ENCODE assay signal across 10 mouse cellular contexts in genomic region chr19:4216041-4216685, GRCm38 (mm10). TPM values are rescaled to one million over a fixed set of nuclear protein-coding genes. Genes with fewer than 3 reads are reported as not detected.
DNase-seq lines count a peak whose midpoint lies in the region; ATAC-seq lines count a peak whose summit lies in the region.
"Had no signal": no experiment of that assay in that cellular context is flagged by ENCODE, and none has a peak within 500 bp of the region (broad histone marks: within the 10 kb centered on the region; RNA-seq: fewer than 3 reads in every experiment).

No protein-coding gene starts in this region.

- H3K27me3 ChIP-seq in forebrain, embryonic 11.5 days (ENCODE audit: control insufficient read depth, insufficient read depth, low read length), result peaks cover 32% of the 10 kb centered on the region
- H3K27me3 ChIP-seq in forebrain, embryonic 15.5 days, result peaks cover 54% of the 10 kb centered on the region
- peaks cover 60% of the 10 kb centered on the region for H3K27me3 ChIP-seq in heart, embryonic 11.5 days (ENCODE audit: control insufficient read depth, insufficient read depth, low read length)
- peaks cover 80% of the 10 kb centered on the region for H3K27me3 ChIP-seq in midbrain, embryonic 13.5 days

- no peak overlapping the region for H3K9ac ChIP-seq in forebrain, embryonic 11.5 days (ENCODE audit: low read length)
- H3K9ac ChIP-seq in forebrain, embryonic 15.5 days (replicated peaks), result no peak overlapping the region
- peak overlapping the region; percentile 47; the same call in 1 of the 2 replicates for H3K9ac ChIP-seq in heart, embryonic 11.5 days (ENCODE audit: low read depth, low read length)
- H3K9ac ChIP-seq in midbrain, embryonic 13.5 days (replicated peaks), result no peak overlapping the region; the same call in 1 of the 2 replicates

- H3K9me3 ChIP-seq in forebrain, embryonic 11.5 days (ENCODE audit: control insufficient read depth, low read length), result no peaks in the 10 kb centered on the region
- no peaks in the 10 kb centered on the region for H3K9me3 ChIP-seq in forebrain, embryonic 15.5 days
- H3K9me3 ChIP-seq in heart, embryonic 11.5 days (replicated peaks; ENCODE audit: control insufficient read depth, low read length), result no peaks in the 10 kb centered on the region
- H3K9me3 ChIP-seq in midbrain, embryonic 13.5 days, result no peaks in the 10 kb centered on the region

- H3K4me1 ChIP-seq in forebrain, embryonic 11.5 days (replicated peaks; ENCODE audit: control insufficient read depth, insufficient read depth, low read length), result peaks cover 25% of the 10 kb centered on the region
- H3K4me1 ChIP-seq in forebrain, embryonic 15.5 days, result peaks cover 43% of the 10 kb centered on the region
- peaks cover 51% of the 10 kb centered on the region for H3K4me1 ChIP-seq in heart, embryonic 11.5 days (ENCODE audit: control insufficient read depth, insufficient read depth, low read length)
- H3K4me1 ChIP-seq in midbrain, embryonic 13.5 days (replicated peaks), result peaks cover 44% of the 10 kb centered on the region

- no peak overlapping the region for H3K4me2 ChIP-seq in forebrain, embryonic 11.5 days (ENCODE audit: low read depth, low read length, severe bottlenecking)
- no peak overlapping the region for H3K4me2 ChIP-seq in forebrain, embryonic 15.5 days (replicated peaks)
- peak overlapping the region; percentile 49 for H3K4me2 ChIP-seq in heart, embryonic 11.5 days
- H3K4me2 ChIP-seq in midbrain, embryonic 13.5 days (replicated peaks), result peak overlapping the region; percentile 28

- WGBS in forebrain, embryonic 11.5 days, result 22% methylated on average over 14 of the region's 14 CpGs
- WGBS in forebrain, embryonic 15.5 days, result 25% methylated on average over 14 of the region's 14 CpGs
- 16% methylated on average over 14 of the region's 14 CpGs for WGBS in heart, embryonic 11.5 days (ENCODE audit: insufficient replicate concordance)
- 21% methylated on average over 14 of the region's 14 CpGs for WGBS in midbrain, embryonic 13.5 days

- H3K36me3 ChIP-seq in forebrain, embryonic 11.5 days (ENCODE audit: control insufficient read depth, insufficient read depth, low read length), result no peaks in the 10 kb centered on the region
- H3K36me3 ChIP-seq in forebrain, embryonic 15.5 days, result no peaks in the 10 kb centered on the region
- H3K36me3 ChIP-seq in heart, embryonic 11.5 days (ENCODE audit: control insufficient read depth, insufficient read depth, low read length), result no peaks in the 10 kb centered on the region
- H3K36me3 ChIP-seq in midbrain, embryonic 13.5 days, result no peaks in the 10 kb centered on the region

- DNase-seq in forebrain, embryonic 11.5 days (ENCODE audit: low spot score), result peak; percentile 55
- DNase-seq in adipocyte (ENCODE audit: low spot score), result peak; percentile 84
- DNase-seq in kidney, postnatal 25 days, result peak; percentile 67 to 68
- no peak for DNase-seq in layer of hippocampus, adult 9-10 months (ENCODE audit: low spot score)
- DNase-seq in layer of hippocampus, postnatal 25 days (ENCODE audit: extremely low spot score in 1 of 2, low spot score in 1 of 2), result no peak

- ATAC-seq in forebrain, embryonic 11.5 days (replicated peaks; ENCODE audit: low FRiP score), result no peak
- no peak for ATAC-seq in forebrain, embryonic 15.5 days (replicated peaks)
- no peak for ATAC-seq in heart, embryonic 11.5 days (replicated peaks; ENCODE audit: insufficient number of reproducible peaks, low FRiP score, low TSS enrichment)
- ATAC-seq in midbrain, embryonic 13.5 days, result no peak

- no peak overlapping the region for H3K27ac ChIP-seq in forebrain, embryonic 11.5 days (ENCODE audit: low read depth, low read length)
- no peak overlapping the region for H3K27ac ChIP-seq in forebrain, embryonic 15.5 days (replicated peaks)
- H3K27ac ChIP-seq in heart, embryonic 11.5 days (ENCODE audit: low read depth, low read length), result no peak overlapping the region
- no peak overlapping the region for H3K27ac ChIP-seq in midbrain, embryonic 13.5 days

- no peak overlapping the region for H3K4me3 ChIP-seq in forebrain, embryonic 11.5 days (ENCODE audit: low read depth, low read length)
- no peak overlapping the region for H3K4me3 ChIP-seq in forebrain, embryonic 15.5 days
- peak overlapping the region; percentile 6 for H3K4me3 ChIP-seq in heart, embryonic 11.5 days (ENCODE audit: low read depth, low read length)
- H3K4me3 ChIP-seq in midbrain, embryonic 13.5 days (replicated peaks), result no peak overlapping the region; the same call in 1 of the 2 replicates

RNA-seq across cellular contexts. Expression of gene AC109138.7, which starts 2.0 kb away (rescaled TPM):
- not detected in 2 replicates for polyA plus RNA-seq in forebrain, embryonic 11.5 days (2014; fragmentation: Nextera tagmentation; extraction: Ambion mirVana)
- not detected in 2 replicates for polyA plus RNA-seq in forebrain, embryonic 15.5 days (2015; fragmentation: Nextera tagmentation; extraction: Ambion mirVana)
- not detected in 2 replicates for polyA plus RNA-seq in heart, embryonic 11.5 days (2014; fragmentation: Nextera tagmentation; extraction: Ambion mirVana)
- polyA plus RNA-seq in midbrain, embryonic 13.5 days (2015; fragmentation: Nextera tagmentation; extraction: Ambion mirVana), result not detected in 2 replicates
- total RNA-seq in layer of hippocampus, postnatal 25 days (2021), result not detected
- total RNA-seq: ES-E14; hematopoietic stem cell, adult 5-6 weeks had no signal

RNA-seq across cellular contexts. Expression of gene Clcf1, which starts 2.1 kb away (rescaled TPM):
- polyA plus RNA-seq in forebrain, embryonic 11.5 days (2014; fragmentation: Nextera tagmentation; extraction: Ambion mirVana), result 1.0 and 1.8 TPM in 2 replicates
- polyA plus RNA-seq in forebrain, embryonic 15.5 days (2015; fragmentation: Nextera tagmentation; extraction: Ambion mirVana), result 0.39 and 0.43 TPM in 2 replicates
- polyA plus RNA-seq in heart, embryonic 11.5 days (2014; fragmentation: Nextera tagmentation; extraction: Ambion mirVana), result 1.2 and 2.5 TPM in 2 replicates
- polyA plus RNA-seq in midbrain, embryonic 13.5 days (2015; fragmentation: Nextera tagmentation; extraction: Ambion mirVana), result 0.64 and 0.70 TPM in 2 replicates
- total RNA-seq in layer of hippocampus, postnatal 25 days (2021), result under 1 TPM; 0.27 to 0.61 TPM

RNA-seq across cellular contexts. Expression of gene Rad9a, which starts 14.7 kb away (rescaled TPM):
- 49.9 and 52.6 TPM in 2 replicates for polyA plus RNA-seq in forebrain, embryonic 11.5 days (2014; fragmentation: Nextera tagmentation; extraction: Ambion mirVana)
- polyA plus RNA-seq in forebrain, embryonic 15.5 days (2015; fragmentation: Nextera tagmentation; extraction: Ambion mirVana), result 22.6 and 25.2 TPM in 2 replicates
- 20.6 and 24.1 TPM in 2 replicates for polyA plus RNA-seq in heart, embryonic 11.5 days (2014; fragmentation: Nextera tagmentation; extraction: Ambion mirVana)
- polyA plus RNA-seq in midbrain, embryonic 13.5 days (2015; fragmentation: Nextera tagmentation; extraction: Ambion mirVana), result 24.9 and 26.3 TPM in 2 replicates
- total RNA-seq in layer of hippocampus, postnatal 25 days (2021), result 1 to 10 TPM; 7.4 to 8.2 TPM

RNA-seq across cellular contexts. Expression of gene Pold4, which starts 15.5 kb away (rescaled TPM):
- 8.0 and 8.8 TPM in 2 replicates for polyA plus RNA-seq in forebrain, embryonic 11.5 days (2014; fragmentation: Nextera tagmentation; extraction: Ambion mirVana)
- polyA plus RNA-seq in forebrain, embryonic 15.5 days (2015; fragmentation: Nextera tagmentation; extraction: Ambion mirVana), result 17.2 and 18.1 TPM in 2 replicates
- polyA plus RNA-seq in heart, embryonic 11.5 days (2014; fragmentation: Nextera tagmentation; extraction: Ambion mirVana), result 17.4 and 19.5 TPM in 2 replicates
- polyA plus RNA-seq in midbrain, embryonic 13.5 days (2015; fragmentation: Nextera tagmentation; extraction: Ambion mirVana), result 14.5 and 15.3 TPM in 2 replicates
- 10 to 100 TPM; 15.1 to 17.5 TPM for total RNA-seq in layer of hippocampus, postnatal 25 days (2021)

RNA-seq across cellular contexts. Expression of gene Ppp1ca, which starts 24.3 kb away (rescaled TPM):
- polyA plus RNA-seq in forebrain, embryonic 11.5 days (2014; fragmentation: Nextera tagmentation; extraction: Ambion mirVana), result 856 and 864 TPM in 2 replicates
- 560 and 578 TPM in 2 replicates for polyA plus RNA-seq in forebrain, embryonic 15.5 days (2015; fragmentation: Nextera tagmentation; extraction: Ambion mirVana)
- 749 and 760 TPM in 2 replicates for polyA plus RNA-seq in heart, embryonic 11.5 days (2014; fragmentation: Nextera tagmentation; extraction: Ambion mirVana)
- 636 and 651 TPM in 2 replicates for polyA plus RNA-seq in midbrain, embryonic 13.5 days (2015; fragmentation: Nextera tagmentation; extraction: Ambion mirVana)
- total RNA-seq in layer of hippocampus, postnatal 25 days (2021), result 100 to 1,000 TPM; 259 to 293 TPM

Comparison
In these comparisons a context has a peak if more than half of its experiments do, and no peak if none do; other contexts are left out.
1. DNase-seq: peak in forebrain, embryonic 11.5 days (single experiment), adipocyte (single experiment) and kidney, postnatal 25 days (2 of 2); none in layer of hippocampus, adult 9-10 months (single experiment) and layer of hippocampus, postnatal 25 days (0 of 2).
2. H3K4me2 ChIP-seq: peak in heart, embryonic 11.5 days (single experiment) and midbrain, embryonic 13.5 days (single experiment); none in forebrain, embryonic 11.5 days (single experiment) and forebrain, embryonic 15.5 days (single experiment).